Mouse (Mus musculus): ENCODE results near the gene Atp2c1. TPM values are rescaled to one million over a fixed set of nuclear protein-coding genes. Genes with fewer than 3 reads are reported as not detected.

Gene Atp2c1
- polyA plus RNA-seq (2017; shearing (Covaris generic)), result 10 to 100 TPM; 19.2 to 20.3 TPM

GRCm38 (mm10) chr9:105527219-105527618, at the start of gene Atp2c1:
TSS of gene Atp2c1 (minus strand) at chr9:105527319.
- ATAC-seq, result no peak

DNA sequence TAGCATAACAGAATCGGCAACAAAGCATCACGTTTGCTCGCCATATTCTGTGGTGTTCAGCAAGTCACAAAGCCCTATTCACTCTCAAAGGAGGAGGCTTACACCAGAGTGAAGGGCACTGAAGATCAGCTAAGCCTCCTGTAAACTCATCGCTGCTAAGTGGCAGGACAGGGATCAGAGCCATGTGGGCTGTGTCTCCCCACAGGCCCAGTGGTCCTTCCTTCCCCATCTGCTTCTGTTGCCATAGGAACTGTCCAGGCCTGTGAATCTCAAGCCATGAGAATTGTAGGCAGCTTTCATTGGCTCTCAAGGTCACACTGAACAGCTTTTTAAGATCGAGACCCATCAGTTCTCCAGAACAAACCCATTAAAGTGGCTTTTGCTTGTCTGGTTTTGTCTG, 30.3 kb upstream of the Atp2c1 start:
- ATAC-seq, result no peak

DNA sequence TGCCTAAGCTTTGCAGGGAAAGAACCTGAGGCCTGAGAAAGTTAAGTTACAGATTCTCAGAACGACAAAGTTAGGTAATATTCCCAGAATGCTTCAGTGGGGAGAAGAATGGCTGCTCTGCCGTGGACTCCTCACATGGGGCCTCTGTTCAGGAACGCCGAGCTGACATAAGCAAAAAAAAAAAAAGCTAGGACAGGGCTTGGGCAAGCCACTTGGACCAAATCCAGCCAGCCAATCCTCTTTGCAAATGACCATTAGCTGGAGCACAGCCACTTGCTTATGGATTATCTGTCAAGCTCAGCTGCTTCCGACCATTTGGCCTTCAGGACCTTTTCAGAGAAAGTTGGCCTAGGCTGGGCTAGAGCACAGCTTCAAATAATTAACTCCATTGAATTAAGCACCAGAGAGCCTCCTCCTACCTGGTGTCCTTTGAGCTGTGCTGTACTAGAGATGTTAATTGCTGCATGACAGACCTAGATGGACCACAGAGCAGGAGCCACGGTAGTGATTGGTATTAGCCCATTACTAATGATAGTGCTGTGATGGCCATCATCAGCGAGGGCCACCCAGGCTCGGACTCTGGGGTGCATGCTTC, 29.1 kb upstream of the Atp2c1 start:
- ATAC-seq, result no peak

GRCm38 (mm10) chr9:105554439-105554807, 27.3 kb upstream of the Atp2c1 start:
- no peak for ATAC-seq

DNA sequence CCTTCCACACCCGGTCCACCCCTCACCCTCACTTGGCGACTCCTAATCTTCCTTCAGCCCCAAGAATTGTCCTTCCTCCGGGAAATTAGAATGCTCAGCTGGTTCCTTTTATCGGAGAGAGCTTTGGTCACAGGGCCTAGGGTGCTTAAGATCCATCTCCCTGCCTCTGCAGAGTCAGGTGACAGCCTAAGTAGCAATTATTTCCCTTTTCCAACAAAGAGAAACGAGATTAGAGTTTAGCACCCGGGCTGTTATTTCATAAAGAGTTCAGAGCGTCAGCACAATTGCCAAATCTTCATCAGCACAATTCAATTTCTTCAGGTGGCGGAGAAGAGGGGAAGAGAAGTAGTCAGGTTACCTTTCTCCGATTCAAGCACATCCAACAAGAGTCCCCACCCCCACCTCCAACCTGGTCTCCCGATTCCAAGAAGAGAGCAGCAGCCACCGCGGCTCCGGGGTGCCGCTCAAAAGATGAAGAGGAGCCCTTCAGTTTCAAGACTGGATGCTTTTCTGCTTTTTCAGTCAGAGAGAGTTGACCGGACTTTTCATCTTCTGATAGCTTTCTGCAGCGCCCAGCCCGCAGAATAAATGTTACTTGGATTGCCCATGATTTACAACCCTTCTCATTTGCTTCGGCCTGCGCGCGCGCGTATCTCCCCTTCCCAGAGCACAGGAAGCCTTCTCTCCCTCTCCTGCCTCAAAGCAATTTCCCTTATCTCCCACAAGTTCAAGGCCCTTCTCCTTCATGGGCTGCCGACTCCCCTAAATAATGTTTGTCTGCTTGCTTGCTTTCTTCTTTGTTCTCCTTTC, 26.7 kb upstream of the Atp2c1 start:
- no peak for ATAC-seq

- no peak for ATAC-seq
These were observed 24.3 kb upstream of the Atp2c1 start for GRCm38 (mm10) chr9:105551407-105551806.

- ATAC-seq, result no peak
These were observed 22.0 kb upstream of the Atp2c1 start for GRCm38 (mm10) chr9:105549096-105549495.

GRCm38 (mm10) chr9:105544013-105544750, 17.1 kb upstream of the Atp2c1 start:
- ATAC-seq, result no peak

DNA sequence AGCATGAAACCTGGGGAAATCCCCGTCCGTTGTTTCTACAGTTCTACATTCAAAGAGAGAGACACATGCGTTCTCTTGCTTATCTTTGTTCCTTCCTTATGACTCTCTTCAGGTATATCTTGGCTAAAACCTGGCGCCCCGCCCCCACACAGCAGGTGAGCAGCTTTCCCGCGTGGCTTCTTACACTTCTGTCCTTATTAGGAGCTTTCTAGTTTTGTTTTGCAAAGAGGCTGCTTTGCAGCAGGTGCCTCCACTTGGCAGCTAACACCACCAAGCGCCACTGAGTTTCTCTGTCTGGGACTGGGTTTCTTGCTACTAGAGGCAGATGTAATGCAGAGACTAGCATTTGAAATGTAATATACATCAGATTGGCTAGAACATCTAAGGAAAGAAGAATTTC, 10.4 kb upstream of the Atp2c1 start:
- ATAC-seq, result no peak

GRCm38 (mm10) chr9:105536877-105537276, 9.8 kb upstream of the Atp2c1 start:
- ATAC-seq, result no peak

GRCm38 (mm10) chr9:105525355-105525754, 1.8 kb downstream of the Atp2c1 start:
- ATAC-seq, result no peak

GRCm38 (mm10) chr9:105523038-105523437, 4.1 kb downstream of the Atp2c1 start:
- ATAC-seq, result no peak

- no peak for ATAC-seq
These were observed 5.1 kb downstream of the Atp2c1 start for GRCm38 (mm10) chr9:105522063-105522462.

- ATAC-seq, result no peak
These were observed 6.2 kb downstream of the Atp2c1 start for GRCm38 (mm10) chr9:105520776-105521552.

- no peak for ATAC-seq
These were observed 7.7 kb downstream of the Atp2c1 start for GRCm38 (mm10) chr9:105519278-105519883.

DNA sequence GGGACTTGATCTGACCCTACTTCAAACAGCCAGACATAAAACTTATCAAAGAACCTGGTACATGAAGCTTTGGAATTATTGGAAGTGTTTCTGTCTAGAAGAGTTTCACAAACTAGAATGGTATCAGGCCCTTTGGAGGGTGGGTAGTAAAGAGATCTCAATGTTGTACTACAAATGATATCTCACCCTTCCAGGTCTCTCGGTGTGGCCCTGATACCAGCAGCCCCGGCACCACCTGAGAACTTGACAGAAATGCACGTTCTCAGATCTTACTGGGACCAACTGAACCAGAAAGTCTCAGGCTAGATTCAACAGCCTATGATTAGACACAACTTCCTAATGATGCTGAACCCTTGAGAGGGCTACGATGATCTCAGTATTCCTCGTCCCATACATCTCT, 23.4 kb downstream of the Atp2c1 start:
- ATAC-seq, result no peak

DNA sequence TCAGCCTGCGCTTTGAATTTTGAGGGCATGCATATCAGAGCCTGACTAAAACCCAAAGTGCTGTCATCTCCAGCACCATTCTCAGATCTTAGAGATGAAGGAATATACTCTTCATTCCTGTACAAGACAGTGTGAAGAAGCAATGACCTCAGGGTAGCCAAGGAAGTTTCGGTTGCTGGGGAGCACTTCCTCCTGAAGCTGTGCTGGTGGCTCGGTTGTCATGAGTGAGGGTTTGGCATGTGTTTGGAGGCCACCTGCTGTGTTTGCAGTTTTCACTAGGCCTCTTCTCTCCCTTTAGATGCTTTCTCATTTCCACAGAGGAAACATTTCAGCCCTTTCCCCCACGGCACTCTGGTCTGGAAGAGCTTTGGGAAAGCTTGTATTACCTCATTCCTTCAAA, 24.7 kb downstream of the Atp2c1 start:
- no peak for ATAC-seq

DNA sequence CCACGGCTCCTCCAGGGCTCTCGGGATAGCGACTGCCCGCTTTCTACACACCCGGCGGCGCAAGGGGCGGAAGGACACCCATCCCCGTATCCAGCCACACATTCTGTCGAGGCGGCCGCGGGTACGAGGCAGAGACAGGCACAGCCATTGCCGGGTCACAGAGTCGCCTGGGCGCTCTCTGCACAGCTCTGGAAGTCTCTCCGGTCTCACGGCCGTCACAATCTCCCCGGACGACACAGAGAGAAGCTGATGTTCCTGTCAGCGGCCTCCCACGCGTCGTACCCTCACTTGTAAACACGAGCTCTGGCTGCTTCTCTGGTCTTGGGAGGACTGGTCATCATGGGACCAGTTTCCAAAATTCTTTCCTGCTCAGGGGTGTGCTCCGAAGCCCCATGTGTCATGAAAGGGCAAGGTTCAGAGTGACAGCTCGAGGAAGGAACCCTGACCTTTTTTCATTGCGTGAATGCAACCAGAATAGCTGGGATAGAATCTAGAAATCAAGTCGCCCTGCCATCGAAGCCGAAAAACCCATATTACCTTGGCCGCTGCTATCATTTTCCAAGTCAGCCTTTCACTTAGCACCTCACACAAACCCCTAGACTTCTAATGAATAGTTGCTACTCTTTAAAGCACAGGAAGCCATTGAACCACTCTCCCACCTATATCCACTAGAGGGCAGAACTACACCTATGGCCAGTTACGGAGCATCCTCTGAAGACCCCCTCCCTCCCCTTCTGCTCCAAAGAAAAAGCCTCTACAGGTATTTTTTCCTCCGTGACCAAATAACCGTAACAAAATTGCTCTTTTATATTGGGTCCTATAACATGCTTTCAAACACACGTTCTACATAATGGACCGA, 31.6 kb downstream of the Atp2c1 start:
- peak; percentile 56 for ATAC-seq

GRCm38 (mm10) chr9:105494553-105495315, 32.4 kb downstream of the Atp2c1 start:
- ATAC-seq, result peak; percentile 91

DNA sequence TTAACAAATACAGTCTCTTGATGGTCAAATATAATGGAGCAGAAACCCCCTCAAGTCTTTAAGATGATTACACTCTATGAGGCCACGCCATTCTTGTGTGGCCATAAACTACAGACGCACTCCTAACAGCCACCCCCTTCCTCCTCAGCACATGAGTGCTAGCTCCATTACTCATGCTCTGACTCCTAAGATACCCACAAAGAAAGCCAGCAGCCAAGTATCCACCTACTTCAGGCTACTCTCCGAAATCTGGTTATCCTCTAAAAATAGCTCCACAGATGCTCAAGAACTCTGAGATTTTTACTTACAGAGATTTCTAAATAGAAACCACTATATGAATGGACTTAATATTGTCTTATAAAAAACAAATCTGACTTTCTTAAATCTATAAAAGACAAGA, 34.4 kb downstream of the Atp2c1 start:
- no peak for ATAC-seq

- ATAC-seq, result no peak
These were observed 38.8 kb downstream of the Atp2c1 start for GRCm38 (mm10) chr9:105488363-105488762.
